Mouse (Mus musculus): Measurements from ENCODE around the gene Trmt44.
A peak's percentile ranks its signal among the peaks of the same experiment; 100 is the strongest.

The Trmt44 gene

GRCm38 (mm10) chr5:35539576-35539975 is 35.3 kb downstream of the Trmt44 start:
- peak; percentile 58 for DNase-seq

DNA sequence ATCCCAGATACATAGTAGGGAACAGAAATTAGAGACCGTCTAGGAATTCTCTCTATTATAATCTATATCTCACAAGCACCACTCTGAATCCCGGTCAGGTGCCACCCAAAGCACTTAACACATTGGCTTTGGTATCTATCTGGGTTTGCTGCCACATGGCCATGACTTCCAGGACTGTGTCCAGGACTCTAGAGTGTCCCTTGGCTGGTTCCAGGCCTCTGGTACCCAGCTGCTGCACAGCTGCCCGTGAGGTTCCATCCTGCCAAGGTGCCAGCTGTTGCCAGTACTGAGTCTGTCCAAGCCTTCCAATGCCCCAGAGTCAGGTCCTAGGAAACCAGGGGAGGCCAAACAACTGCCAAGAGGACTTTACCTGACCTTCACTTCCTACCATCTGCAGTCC is 36.8 kb downstream of the Trmt44 start:
- no peak for DNase-seq

- DNase-seq: peak; percentile 51
Observed at GRCm38 (mm10) chr5:35537474-35537873, 37.4 kb downstream of the Trmt44 start.

DNA sequence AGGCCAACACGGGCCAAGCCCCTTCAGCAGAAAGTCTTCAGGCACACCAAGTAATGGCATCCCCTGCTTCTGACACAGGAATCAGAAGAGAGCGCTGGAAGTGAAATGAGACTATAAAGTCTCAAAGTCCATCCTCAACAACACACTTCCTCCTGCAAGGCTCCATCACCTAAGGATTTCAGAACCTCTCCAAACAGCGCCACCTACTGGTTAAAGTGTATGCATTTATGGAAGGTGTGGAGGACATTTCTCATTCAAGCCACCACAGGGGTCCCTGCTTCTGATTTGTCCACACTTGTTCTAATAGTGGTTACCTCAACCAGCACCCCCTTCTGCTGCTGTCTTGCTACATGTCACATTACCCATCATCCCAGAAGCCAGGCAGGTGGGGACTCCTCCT is 38.6 kb downstream of the Trmt44 start:
- no peak for DNase-seq

GRCm38 (mm10) chr5:35531586-35531985 is 43.3 kb downstream of the Trmt44 start:
- peak; percentile 70 for DNase-seq

- DNase-seq: peak; percentile 72
Observed at GRCm38 (mm10) chr5:35530442-35530841, 44.4 kb downstream of the Trmt44 start.

DNA sequence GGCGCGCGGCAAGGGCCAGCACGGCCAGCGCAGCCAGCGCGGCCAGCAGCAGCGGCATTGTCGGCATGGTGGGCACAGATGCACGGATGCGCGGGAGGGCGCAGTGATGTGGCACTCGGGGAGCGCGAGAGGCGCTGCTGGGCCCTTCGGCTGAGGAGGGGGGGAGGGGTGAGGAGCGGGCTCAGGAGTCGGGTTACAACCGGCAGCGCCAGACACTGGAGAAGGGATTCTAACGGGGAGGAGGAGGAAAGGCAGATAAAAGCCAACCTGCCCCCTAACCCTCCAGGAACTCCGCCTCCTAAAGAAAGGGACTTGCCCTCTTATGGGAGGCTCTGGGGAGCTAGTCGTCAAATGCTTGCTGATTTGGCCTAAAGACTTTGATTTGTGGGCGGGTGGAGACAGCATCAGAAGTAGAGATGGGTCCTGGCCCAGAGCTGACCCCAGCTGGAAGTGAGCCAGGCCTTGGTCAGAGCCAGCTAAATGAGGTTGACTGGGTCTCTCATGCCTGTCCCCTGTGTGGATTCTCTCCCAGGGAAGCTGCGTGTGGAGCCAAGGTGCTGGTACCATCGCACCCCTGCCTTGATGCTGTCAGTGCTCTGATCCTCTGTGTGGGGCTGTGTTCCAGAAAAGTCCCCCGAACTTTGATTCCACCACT is 49.3 kb downstream of the Trmt44 start, which contains the start of gene Cpz:
Gene Cpz, minus strand, starts transcription at position 230 of the 655 bp plus-strand sequence.
- peak; percentile 74 for DNase-seq

- no peak for DNase-seq
Observed at GRCm38 (mm10) chr5:35524381-35524780, 50.5 kb downstream of the Trmt44 start.

GRCm38 (mm10) chr5:35523735-35524134 is 51.1 kb downstream of the Trmt44 start:
- DNase-seq: peak; percentile 89

DNA sequence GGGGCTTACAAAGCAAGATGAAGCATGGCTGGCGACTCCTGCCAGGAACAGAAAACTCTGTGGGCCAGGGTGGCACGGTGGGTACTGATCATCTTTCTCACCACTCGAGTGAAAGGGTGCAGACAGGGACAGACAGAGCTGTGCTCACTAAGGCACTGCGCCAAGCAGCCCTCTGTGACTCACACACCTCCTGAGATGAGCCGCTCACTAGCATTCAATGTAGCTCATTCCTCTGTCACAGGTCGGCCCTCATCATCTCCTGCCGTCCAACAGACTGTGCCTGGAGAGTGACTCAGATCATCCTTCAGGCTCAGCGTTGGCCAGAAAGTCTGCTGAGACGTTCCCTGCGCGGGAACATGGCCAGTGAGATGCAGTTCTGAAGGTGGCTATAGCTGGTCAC is 58.1 kb downstream of the Trmt44 start:
- DNase-seq: no peak

GRCm38 (mm10) chr5:35510589-35510988 is 64.3 kb downstream of the Trmt44 start:
- DNase-seq: peak; percentile 74
